Mouse (Mus musculus) lung, postnatal 0 days (tissue): ENCODE results near the gene Meis2.

Source experiments
- CTCF ChIP-seq: IDR thresholded peaks from 2 replicates; pipeline ENCODE4 v1.5.1; 2016; ENCODE audit warnings: antibody characterized with exemption, mild to moderate bottlenecking
- EP300 ChIP-seq: IDR thresholded peaks from 2 replicates; pipeline ENCODE4 v1.6.1; 2016; ENCODE audit warnings: antibody characterized with exemption, mild to moderate bottlenecking, control low read depth

DNA sequence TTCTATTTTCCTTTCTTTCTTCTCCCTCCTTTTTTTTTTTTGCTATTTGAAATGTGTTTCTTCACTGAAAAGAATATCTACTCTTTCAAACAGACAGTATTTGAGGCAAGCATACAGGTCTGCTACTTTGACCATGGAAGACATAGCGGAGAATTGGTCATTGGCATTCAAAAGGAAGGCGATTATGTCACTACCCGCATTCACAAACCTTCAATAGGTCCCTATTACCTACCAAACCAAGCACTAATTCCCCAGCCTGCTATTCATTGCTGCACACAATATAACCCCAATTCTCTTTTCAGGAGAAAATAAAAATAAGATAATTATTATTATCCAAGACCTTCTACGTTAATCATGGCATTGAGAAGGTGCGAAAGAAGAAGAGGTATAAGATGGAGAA is 30.3 kb downstream of the Meis2 start:
- no peak for TF ChIP-seq CTCF
- no peak for TF ChIP-seq EP300
